Comparison of ENCODE assay signal across 26 mouse cellular contexts in the genomic region with DNA sequence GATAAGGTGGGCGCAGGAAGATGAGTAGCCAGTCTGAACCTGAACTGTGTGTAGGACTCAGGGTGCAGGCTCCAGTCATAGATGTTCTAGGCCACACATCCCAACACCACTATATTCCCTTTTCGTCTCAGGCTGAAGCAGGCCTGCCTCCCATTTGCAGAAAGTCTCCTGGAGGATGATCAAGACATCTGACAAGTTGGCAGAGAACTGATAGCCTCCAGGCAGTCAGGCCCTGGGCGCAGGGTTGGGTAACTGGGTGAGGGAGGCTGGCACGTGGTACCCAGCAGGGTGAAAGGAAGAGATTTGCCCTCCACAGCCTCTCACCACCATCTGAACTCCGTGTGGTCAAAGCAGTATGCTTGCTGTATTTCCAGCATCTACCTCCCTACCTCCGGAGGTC. TPM values are rescaled to one million over a fixed set of nuclear protein-coding genes. Genes with fewer than 3 reads are reported as not detected.
DNase-seq lines count a peak whose midpoint lies in the region.
"Had no signal": no experiment of that assay in that cellular context is flagged by ENCODE, and none has a peak within 500 bp of the region (broad histone marks: within the 10 kb centered on the region; RNA-seq: fewer than 3 reads in every experiment).

No protein-coding gene starts in this region.

- H3K4me3 ChIP-seq in heart, embryonic 10.5 days = no peak overlapping the region
- H3K4me3 ChIP-seq: embryonic facial prominence, embryonic 10.5 days; embryonic facial prominence, embryonic 12.5 days; forebrain, embryonic 13.5 days; forebrain, embryonic 15.5 days had no signal

- DNase-seq in adrenal gland, adult 2 months = peak; percentile 33
- DNase-seq in adrenal gland, adult (ENCODE audit: inconsistent age in 2 of 2, low spot score in 1 of 2) = no peak
- DNase-seq in adrenal gland, postnatal 14 days = peak; percentile 46
- DNase-seq in adrenal gland, adult 18-20 months (ENCODE audit: low spot score in 2 of 2) = no peak
- peak; percentile 64 for DNase-seq in heart, embryonic 10.5 days (ENCODE audit: low spot score)
- DNase-seq in heart, adult 11 months = no peak
- no peak for DNase-seq in gastrocnemius, postnatal 25 days
- DNase-seq: B cell, adult 2 months; cerebellum, adult 11-12 months; cerebellum, adult 2 months; cerebellum, adult 9-10 months; cerebellum, postnatal 25 days; forebrain, postnatal 0 days had no signal

- WGBS in heart, embryonic 10.5 days = 80% methylated on average over 6 of the region's 6 CpGs

- H3K27ac ChIP-seq in heart, embryonic 10.5 days = no peak overlapping the region
- H3K27ac ChIP-seq: embryonic facial prominence, embryonic 10.5 days; embryonic facial prominence, embryonic 12.5 days; forebrain, embryonic 13.5 days; forebrain, embryonic 15.5 days had no signal

- no peaks in the 10 kb centered on the region for H3K36me3 ChIP-seq in heart, embryonic 10.5 days
- H3K36me3 ChIP-seq: embryonic facial prominence, embryonic 10.5 days; embryonic facial prominence, embryonic 12.5 days; forebrain, embryonic 15.5 days; G1E had no signal

- no peaks in the 10 kb centered on the region; the same call in 1 of the 2 replicates for H3K27me3 ChIP-seq in heart, embryonic 10.5 days (ENCODE audit: insufficient read depth, poor library complexity, severe bottlenecking)
- H3K27me3 ChIP-seq: embryonic facial prominence, embryonic 12.5 days; forebrain, embryonic 13.5 days; forebrain, embryonic 15.5 days had no signal

- H3K9me3 ChIP-seq in heart, embryonic 10.5 days = no peaks in the 10 kb centered on the region
- H3K9me3 ChIP-seq: embryonic facial prominence, embryonic 10.5 days; embryonic facial prominence, embryonic 12.5 days; forebrain, embryonic 13.5 days; forebrain, embryonic 15.5 days had no signal

- H3K4me1 ChIP-seq in heart, embryonic 10.5 days = no peaks in the 10 kb centered on the region

RNA-seq across cellular contexts. Expression of a gene that starts 5.8 kb away (rescaled TPM):
- 10 to 100 TPM; 46.4 to 65.3 TPM for total RNA-seq in adrenal gland, adult 2 months (2021)
- polyA plus RNA-seq in adrenal gland, adult 2 months (2012; rRNA removed) = 178 and 239 TPM in 2 replicates
- total RNA-seq in adrenal gland, postnatal 14 days (2021) = 65.0 and 67.7 TPM in 2 replicates
- 100 to 1,000 TPM in 1 of 2 experiments, 10 to 100 TPM in 1; 55.8 to 288 TPM for total RNA-seq in adrenal gland, adult 18-20 months (2021)
- polyA plus RNA-seq in heart, embryonic 10.5 days (2016; fragmentation: Nextera tagmentation; extraction: Ambion mirVana) = 0.51 and 0.68 TPM in 2 replicates
- 10 to 100 TPM in 1 of 2 experiments, 1 to 10 TPM in 1; 6.7 to 12.8 TPM for total RNA-seq in gastrocnemius, postnatal 25 days (2021)
- total RNA-seq: G1E had no signal
- polyA plus RNA-seq: activated CD4-positive, CD25-positive, alpha-beta regulatory T cell, adult 4 months; G1E had no signal

RNA-seq across cellular contexts. Expression of a gene that starts 30.2 kb away (rescaled TPM):
- 100 to 1,000 TPM; 115 to 159 TPM for total RNA-seq in adrenal gland, adult 2 months (2021)
- 11.3 and 15.8 TPM in 2 replicates for polyA plus RNA-seq in adrenal gland, adult 2 months (2012; rRNA removed)
- total RNA-seq in adrenal gland, postnatal 14 days (2021) = 213 and 228 TPM in 2 replicates
- 100 to 1,000 TPM; 148 to 189 TPM for total RNA-seq in adrenal gland, adult 18-20 months (2021)
- polyA plus RNA-seq in heart, embryonic 10.5 days (2016; fragmentation: Nextera tagmentation; extraction: Ambion mirVana) = 122 and 132 TPM in 2 replicates
- 100 to 1,000 TPM; 171 to 173 TPM for total RNA-seq in gastrocnemius, postnatal 25 days (2021)

RNA-seq across cellular contexts. Expression of a gene that starts 38.9 kb away (rescaled TPM):
- total RNA-seq in adrenal gland, adult 2 months (2021) = under 1 TPM in 1 of 2 experiments, not detected in 1; 0.12 TPM
- 0.06 and 0.19 TPM in 2 replicates for polyA plus RNA-seq in adrenal gland, adult 2 months (2012; rRNA removed)
- total RNA-seq in adrenal gland, postnatal 14 days (2021) = 0.19 TPM in 1 of 2 replicates, not detected in the other
- under 1 TPM; 0.17 to 0.48 TPM for total RNA-seq in adrenal gland, adult 18-20 months (2021)
- not detected in 2 replicates for polyA plus RNA-seq in heart, embryonic 10.5 days (2016; fragmentation: Nextera tagmentation; extraction: Ambion mirVana)
- total RNA-seq in gastrocnemius, postnatal 25 days (2021) = not detected
- total RNA-seq: CH12.LX; forebrain, postnatal 0 days; G1E had no signal
- polyA plus RNA-seq: activated CD4-positive, CD25-positive, alpha-beta regulatory T cell, adult 4 months; brain, embryonic 14.5 days; CD4-positive, CD25-positive, alpha-beta regulatory T cell, adult 4 months; cerebellum, adult 2 months; cortical plate, adult 2 months; embryonic facial prominence, embryonic 10.5 days; embryonic facial prominence, embryonic 12.5 days; embryonic facial prominence, embryonic 14.5 days; forebrain, embryonic 11.5 days; forebrain, embryonic 13.5 days; forebrain, embryonic 15.5 days; forebrain, postnatal 0 days; G1E; Patski had no signal

RNA-seq across cellular contexts. Expression of a gene that starts 56.3 kb away (rescaled TPM):
- 1 to 10 TPM; 4.6 to 5.2 TPM for total RNA-seq in adrenal gland, adult 2 months (2021)
- 4.5 and 6.6 TPM in 2 replicates for polyA plus RNA-seq in adrenal gland, adult 2 months (2012; rRNA removed)
- total RNA-seq in adrenal gland, postnatal 14 days (2021) = 4.2 and 8.4 TPM in 2 replicates
- total RNA-seq in adrenal gland, adult 18-20 months (2021) = 1 to 10 TPM; 4.4 to 4.9 TPM
- polyA plus RNA-seq in heart, embryonic 10.5 days (2016; fragmentation: Nextera tagmentation; extraction: Ambion mirVana) = 0.86 and 1.8 TPM in 2 replicates
- total RNA-seq in gastrocnemius, postnatal 25 days (2021) = not detected
- total RNA-seq: CH12.LX, G1E had no signal
- polyA plus RNA-seq: activated CD4-positive, CD25-positive, alpha-beta regulatory T cell, adult 4 months; CD4-positive, CD25-positive, alpha-beta regulatory T cell, adult 4 months; G1E had no signal

Comparison
In these comparisons a context has a peak if more than half of its experiments do, and no peak if none do; other contexts are left out.
1. DNase-seq: peak in adrenal gland, adult 2 months (single experiment), adrenal gland, postnatal 14 days (single experiment) and heart, embryonic 10.5 days (single experiment); none in adrenal gland, adult (0 of 2), adrenal gland, adult 18-20 months (0 of 2), heart, adult 11 months (single experiment) and gastrocnemius, postnatal 25 days (single experiment).